ENCODE assay signal across 8 mouse cellular contexts in genomic region chr19:21271741-21272654, GRCm38 (mm10). TPM values are rescaled to one million over a fixed set of nuclear protein-coding genes. Genes with fewer than 3 reads are reported as not detected.
A peak's percentile ranks its signal among the peaks of the same experiment; 100 is the strongest.
DNase-seq lines count a peak whose midpoint lies in the region; ATAC-seq lines count a peak whose summit lies in the region.

Gene Zfand5, plus strand, starts transcription at chr19:21272278.

- peak; percentile 98 for DNase-seq in adipocyte (ENCODE audit: low spot score)
- DNase-seq in embryo, embryonic 10 days (ENCODE audit: low spot score) = peak; percentile 94
- peak; percentile 100 for DNase-seq in gastrocnemius, postnatal 14 days
- DNase-seq in left cerebral cortex, postnatal 10 days (ENCODE audit: extremely low spot score in 1 of 2, low spot score in 2 of 2) = peak; percentile 96 to 99
- DNase-seq in right cerebral cortex, postnatal 25 days = peak; percentile 98
- DNase-seq in urinary bladder, postnatal 4 days (ENCODE audit: low spot score in 2 of 2) = peak; percentile 99

- ATAC-seq in inflammation-experienced regulatory T-cells, adult 6 months = peak; percentile 75
- peak; percentile 86 for ATAC-seq in megakaryocyte-erythroid progenitor cell, adult 5-6 weeks (replicated peaks; ENCODE audit: low FRiP score, low TSS enrichment, poor library complexity, severe bottlenecking)

- intact Hi-C loops in gastrocnemius, postnatal 14 days (cut with DNase I; ENCODE audit: low total_unique reads) = no loop called here
- intact Hi-C loops in left cerebral cortex, postnatal 10 days (cut with DNase I) = loop anchor here (5.0 to 10.0 kb wide), 3 partner anchors 235 to 477 kb away; no protein-coding TSS in a partner anchor

RNA-seq across cellular contexts. Expression of gene Zfand5, which starts in this region (rescaled TPM):
- 100 to 1,000 TPM; 166 to 200 TPM for total RNA-seq in gastrocnemius, postnatal 14 days (2021)
- 10 to 100 TPM; 13.5 to 18.5 (median 15.5) TPM for polyA plus RNA-seq in inflammation-experienced regulatory T-cells, adult 6 months (2017; shearing (Covaris generic))
- total RNA-seq in left cerebral cortex, postnatal 10 days (2021) = 100 to 1,000 TPM; 166 to 167 TPM
- 50.5 and 79.3 TPM in 2 replicates for total RNA-seq in megakaryocyte-erythroid progenitor cell, adult 5-6 weeks (2014; fragmentation: Nextera tagmentation)
- 84.2 and 140 TPM in 2 replicates for total RNA-seq in megakaryocyte-erythroid progenitor cell, adult 5-6 weeks (2017)

Comparison
In these comparisons a context has a peak if more than half of its experiments do, and no peak if none do; other contexts are left out.
1. Peak in every context shown above with its lines: DNase-seq and ATAC-seq.